Mouse (Mus musculus): Measurements from ENCODE around the gene Gm27029. TPM values are rescaled to one million over a fixed set of nuclear protein-coding genes. Genes with fewer than 3 reads are reported as not detected.
"Not testable (repeated sequence)": the region's sequence is repeated elsewhere in the genome, so short reads cannot be mapped to it uniquely, and the experiment has no call there.

Gene Gm27029
- total RNA-seq, 2 experiments from 2014 or later, result 5.8 to 7.1 TPM

GRCm38 (mm10) chr11:101420148-101420547 lies 4.4 kb downstream of the Gm27029 start:
- DNase-seq, result no peak

GRCm38 (mm10) chr11:101419610-101420009 lies 5.0 kb downstream of the Gm27029 start:
- no peak for DNase-seq

GRCm38 (mm10) chr11:101418991-101419390 lies 5.6 kb downstream of the Gm27029 start:
- no peak for DNase-seq

- peak; percentile 85 for DNase-seq
Observed at GRCm38 (mm10) chr11:101417101-101417855, 7.3 kb downstream of the Gm27029 start, which contains the start of gene Aarsd1. Gene Aarsd1 (minus strand): TSS chr11:101417615.

- DNase-seq, result no peak
Observed at GRCm38 (mm10) chr11:101416433-101417100, 8.0 kb downstream of the Gm27029 start.

- no peak for DNase-seq
Observed at GRCm38 (mm10) chr11:101415306-101415705, 9.3 kb downstream of the Gm27029 start.

- peak; percentile 41 for DNase-seq
Observed at GRCm38 (mm10) chr11:101395110-101395509, 29.5 kb downstream of the Gm27029 start.

- no peak for DNase-seq
Observed at GRCm38 (mm10) chr11:101381817-101382216, 42.8 kb downstream of the Gm27029 start.

GRCm38 (mm10) chr11:101378926-101379325 lies 45.7 kb downstream of the Gm27029 start:
- DNase-seq, result no peak

GRCm38 (mm10) chr11:101378196-101378595 lies 46.4 kb downstream of the Gm27029 start:
- DNase-seq, result not testable (repeated sequence)

GRCm38 (mm10) chr11:101374421-101374938 lies 50.1 kb downstream of the Gm27029 start:
- DNase-seq, result no peak

GRCm38 (mm10) chr11:101370141-101370540 lies 54.5 kb downstream of the Gm27029 start:
- DNase-seq, result no peak

- DNase-seq, result no peak
Observed at GRCm38 (mm10) chr11:101367326-101367935, 57.2 kb downstream of the Gm27029 start, which contains the start of gene G6pc. Gene G6pc (plus strand): TSS chr11:101367561.

- no peak for DNase-seq
Observed at GRCm38 (mm10) chr11:101364531-101364931, 60.1 kb downstream of the Gm27029 start.

GRCm38 (mm10) chr11:101360651-101361113 lies 63.9 kb downstream of the Gm27029 start:
- peak; percentile 18 for DNase-seq

- no peak for DNase-seq
Observed at GRCm38 (mm10) chr11:101359776-101360175, 64.8 kb downstream of the Gm27029 start.

- no peak for DNase-seq
Observed at GRCm38 (mm10) chr11:101357505-101358182, 67.0 kb downstream of the Gm27029 start.

Small RNA genes lying within 50 kb of the gene (microRNA-seq; reads per million reads assigned to microRNA genes)
- gene Mir6929 (ENCODE audit: borderline replicate concordance in 2 of 2), result 1.5 to 2.6 reads per million in 2 experiments

Other genes starting within 250 kb of the Gm27029 start
- gene Ccr10, start 249.4 kb downstream of the Gm27029 start, total RNA-seq (2021), result not detected
- gene Ezh1, start 198.3 kb downstream of the Gm27029 start, total RNA-seq (2021), result 10 to 100 TPM; 17.8 to 18.9 TPM
- gene Ramp2, start 178.8 kb downstream of the Gm27029 start, total RNA-seq (2021), result 10 to 100 TPM; 31.8 to 51.8 TPM
- 10 to 100 TPM; 31.8 to 36.4 TPM for gene Vps25, start 171.1 kb downstream of the Gm27029 start, total RNA-seq (2021)
- under 1 TPM in 1 of 2 experiments, not detected in 1; 0.48 TPM for gene Wnk4, start 164.2 kb downstream of the Gm27029 start, total RNA-seq (2021)
- under 1 TPM; 0.21 to 0.28 TPM for gene Cntd1, start 145.8 kb downstream of the Gm27029 start, total RNA-seq (2021)
- gene Coa3, start 145.7 kb downstream of the Gm27029 start, total RNA-seq (2021), result 10 to 100 TPM; 67.4 to 68.7 TPM
- gene Becn1, start 122.5 kb downstream of the Gm27029 start, total RNA-seq (2021), result 10 to 100 TPM; 78.2 to 79.6 TPM
- 10 to 100 TPM; 66.3 to 67.8 TPM for gene Psme3, start 108.6 kb downstream of the Gm27029 start, total RNA-seq (2021)
- gene Aoc2, start 99.7 kb downstream of the Gm27029 start, total RNA-seq (2021), result 1 to 10 TPM; 1.3 to 1.6 TPM
- gene Aoc3, start 94.2 kb downstream of the Gm27029 start, total RNA-seq (2021), result 10 to 100 TPM in 1 of 2 experiments, 1 to 10 TPM in 1; 5.6 to 22.7 TPM
- not detected for gene G6pc, start 57.2 kb downstream of the Gm27029 start, total RNA-seq (2021)
- 10 to 100 TPM; 16.0 to 17.1 TPM for gene Aarsd1, start 7.2 kb downstream of the Gm27029 start, total RNA-seq (2021)
- gene Rundc1, start 289 bp upstream of the Gm27029 start, total RNA-seq (2021), result 1 to 10 TPM; 6.6 to 7.3 TPM
- 100 to 1,000 TPM; 106 to 110 TPM for gene Ptges3l, start 537 bp upstream of the Gm27029 start, total RNA-seq (2021)
- 10 to 100 TPM; 40.6 to 42.5 TPM for gene Rpl27, start 17.5 kb upstream of the Gm27029 start, total RNA-seq (2021)
- gene Ifi35, start 23.6 kb upstream of the Gm27029 start, total RNA-seq (2021), result 10 to 100 TPM in 1 of 2 experiments, 1 to 10 TPM in 1; 8.5 to 10.8 TPM
- 1 to 10 TPM; 2.9 to 3.6 TPM for gene Rnd2, start 40.2 kb upstream of the Gm27029 start, total RNA-seq (2021)
- gene Vat1, start 41.4 kb upstream of the Gm27029 start, total RNA-seq (2021), result 10 to 100 TPM; 13.1 to 19.3 TPM
- under 1 TPM; 0.26 to 0.94 TPM for gene Brca1, start 127.2 kb upstream of the Gm27029 start, total RNA-seq (2021)
- 10 to 100 TPM; 65.0 to 67.8 TPM for gene Nbr1, start 127.4 kb upstream of the Gm27029 start, total RNA-seq (2021)
- 1 to 10 TPM; 1.1 to 2.5 TPM for gene Tmem106a, start 157.4 kb upstream of the Gm27029 start, total RNA-seq (2021)
- gene Gm11634, start 174.5 kb upstream of the Gm27029 start, total RNA-seq (2021), result not detected
- 10 to 100 TPM; 21.6 to 25.0 TPM for gene Rdm1, start 202.4 kb upstream of the Gm27029 start, total RNA-seq (2021)
- gene Arl4d, start 240.7 kb upstream of the Gm27029 start, total RNA-seq (2021), result 1 to 10 TPM; 5.7 to 5.8 TPM

Measured in gastrocnemius, postnatal 25 days (tissue).